Comparison of ENCODE assay signal across 7 mouse cellular contexts in the genomic region with DNA sequence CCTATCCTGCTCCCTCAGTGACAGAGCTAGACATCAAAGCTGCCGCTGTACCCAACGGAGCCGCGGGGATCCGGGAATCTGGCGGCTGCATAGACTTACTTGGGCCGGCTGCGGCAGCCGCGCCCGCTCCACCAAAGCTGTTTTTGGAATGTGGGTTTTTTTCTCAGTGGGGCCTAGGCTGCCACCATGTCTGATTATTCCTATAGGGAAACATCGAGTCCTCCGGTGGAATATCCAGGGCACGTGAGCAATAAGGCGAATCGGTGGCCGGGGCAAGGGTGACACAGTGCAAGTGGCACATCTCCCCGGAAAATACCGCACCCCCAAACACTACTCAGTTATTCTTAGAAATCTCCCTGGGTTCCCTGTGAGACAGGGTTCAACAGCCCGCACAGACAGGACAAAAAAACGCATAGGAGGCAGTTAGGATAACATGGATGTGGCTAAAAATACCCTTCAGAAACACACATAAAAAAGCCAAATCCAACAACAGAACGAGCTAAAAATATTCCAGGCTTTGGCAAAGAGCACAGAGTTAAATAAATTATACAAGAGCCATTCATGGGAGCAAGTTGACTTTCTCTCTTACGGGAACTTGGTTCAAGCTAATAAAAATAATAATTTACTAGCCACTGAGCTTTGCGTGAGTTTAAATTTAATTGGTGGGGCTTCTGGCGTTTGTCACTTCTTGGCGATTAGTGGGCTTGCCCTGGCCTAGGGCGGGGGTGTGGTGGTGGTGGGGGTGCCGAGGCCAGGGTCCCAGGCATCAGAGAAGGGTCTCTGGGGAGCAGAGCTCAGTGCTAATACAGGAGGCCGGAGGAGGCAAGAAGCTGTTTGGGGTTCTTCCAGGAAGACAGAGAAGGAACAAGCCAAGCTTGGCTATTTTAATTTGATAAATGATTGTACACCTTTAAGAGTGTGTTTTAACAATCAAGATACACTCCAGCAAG. TPM values are rescaled to one million over a fixed set of nuclear protein-coding genes. Genes with fewer than 3 reads are reported as not detected.
A peak's percentile ranks its signal among the peaks of the same experiment; 100 is the strongest.
DNase-seq lines count a peak whose midpoint lies in the region; ATAC-seq and TF ChIP-seq lines count a peak whose summit lies in the region.

No protein-coding gene starts in this region.

- H3K4me3 ChIP-seq in E14TG2a.4 (replicated peaks; ENCODE audit: low read length) (peak overlapping the region; percentile 66), ES-E14 (ENCODE audit: insufficient read depth in 1 of 2, low read depth in 1 of 2, low read length in 2 of 2, poor library complexity in 1 of 2, severe bottlenecking in 1 of 2) (peak overlapping the region; percentile 23 to 50; a peak in 3 of 4 replicates)
- H3K4me3 ChIP-seq in forebrain, embryonic 16.5 days (replicated peaks; ENCODE audit: low read length): peak overlapping the region; percentile 68
- peak overlapping the region; percentile 96 for H3K4me3 ChIP-seq in limb, embryonic 10.5 days
- H3K4me3 ChIP-seq in olfactory bulb, adult 2 months (ENCODE audit: insufficient read depth, low read depth, low read length): peak overlapping the region; percentile 26

- peaks cover 16% of the 10 kb centered on the region for H3K27me3 ChIP-seq in E14TG2a.4 (ENCODE audit: insufficient read depth, low read length)
- H3K27me3 ChIP-seq in forebrain, embryonic 16.5 days (replicated peaks; ENCODE audit: control insufficient read depth, insufficient read depth, low read length): no peaks in the 10 kb centered on the region
- no peaks in the 10 kb centered on the region for H3K27me3 ChIP-seq in limb, embryonic 10.5 days (ENCODE audit: low read depth, poor library complexity, severe bottlenecking)

- peaks cover 11% of the 10 kb centered on the region for H3K36me3 ChIP-seq in E14TG2a.4 (ENCODE audit: insufficient read depth, low read length)
- H3K36me3 ChIP-seq in ES-E14 (ENCODE audit: control insufficient read depth, insufficient read depth, low read length, poor library complexity, severe bottlenecking): no peaks in the 10 kb centered on the region; the same call in 1 of the 2 replicates
- no peaks in the 10 kb centered on the region for H3K36me3 ChIP-seq in forebrain, embryonic 16.5 days (ENCODE audit: control insufficient read depth, insufficient read depth)
- H3K36me3 ChIP-seq in limb, embryonic 10.5 days: peaks cover 37% of the 10 kb centered on the region

- no peak for DNase-seq in ES-E14 (ENCODE audit: low read depth, low spot score)
- peak; percentile 75 for DNase-seq in limb, embryonic 10.5 days (ENCODE audit: low spot score)
- no peak for DNase-seq in cerebellum, adult 18-20 months
- no peak for DNase-seq in adrenal gland, adult 8-10 months

- no peak for ATAC-seq in forebrain, embryonic 16.5 days

- TF ChIP-seq POLR2A in olfactory bulb, adult 2 months (IDR thresholded peaks at IDR 0.05; ENCODE audit: insufficient read depth, low read depth, low read length): no peak

- TF ChIP-seq CTCF in E14TG2a.4 (conservative IDR thresholded peaks at IDR 0.05; ENCODE audit: low read length): no peak
- no peak for TF ChIP-seq CTCF in olfactory bulb, adult 2 months (IDR thresholded peaks at IDR 0.05; ENCODE audit: insufficient read depth, low read depth, low read length)

- H3K9ac ChIP-seq in ES-E14 (ENCODE audit: insufficient read depth, low read depth, low read length, poor library complexity, severe bottlenecking): peak overlapping the region; percentile 10; the same call in 1 of the 2 replicates
- peak overlapping the region; percentile 39; the same call in 1 of the 2 replicates for H3K9ac ChIP-seq in forebrain, embryonic 16.5 days (replicated peaks; ENCODE audit: low read depth, low read length)

- 15% methylated on average over 29 of the region's 29 CpGs for WGBS in forebrain, embryonic 16.5 days
- 6% methylated on average over 29 of the region's 29 CpGs for WGBS in limb, embryonic 10.5 days
- WGBS in olfactory bulb, adult 2 months: 14% methylated on average over 29 of the region's 29 CpGs

- H3K4me1 ChIP-seq in E14TG2a.4 (replicated peaks; ENCODE audit: low read depth, low read length): peaks cover 82% of the 10 kb centered on the region
- H3K4me1 ChIP-seq in ES-E14 (ENCODE audit: control insufficient read depth in 2 of 2, insufficient read depth in 2 of 2, low read length in 2 of 2, poor library complexity in 1 of 2): peaks cover 4 to 19% of the 10 kb centered on the region in 2 experiments; a peak in 3 of 4 replicates
- peaks cover 58% of the 10 kb centered on the region for H3K4me1 ChIP-seq in forebrain, embryonic 16.5 days (replicated peaks; ENCODE audit: control insufficient read depth, insufficient read depth, low read length)
- H3K4me1 ChIP-seq in limb, embryonic 10.5 days: peaks cover 92% of the 10 kb centered on the region
- peaks cover 52% of the 10 kb centered on the region for H3K4me1 ChIP-seq in olfactory bulb, adult 2 months (ENCODE audit: control insufficient read depth, insufficient read depth, low read length)

- in situ Hi-C loops in ES-E14 (cut with MboI; ENCODE audit: low sequenced_read_pairs in 2 of 2, unreplicated experiment in 2 of 2): loop anchor here in 1 of 2 experiments (25.0 kb wide), 1 partner anchor 1154 kb away; the partner anchor contains the start of gene Cbx4

- no peaks in the 10 kb centered on the region for H3K9me3 ChIP-seq in E14TG2a.4 (ENCODE audit: low read length)
- H3K9me3 ChIP-seq in ES-E14 (ENCODE audit: control insufficient read depth, insufficient read depth, low read depth, low read length): no peaks in the 10 kb centered on the region
- no peaks in the 10 kb centered on the region for H3K9me3 ChIP-seq in forebrain, embryonic 16.5 days (ENCODE audit: control insufficient read depth, low read length)
- H3K9me3 ChIP-seq in limb, embryonic 10.5 days (replicated peaks): no peaks in the 10 kb centered on the region

- peak overlapping the region; percentile 97 for H3K4me2 ChIP-seq in forebrain, embryonic 16.5 days (ENCODE audit: low read length)

- no peak overlapping the region; the same call in 1 of the 2 replicates for H3K27ac ChIP-seq in ES-E14 (ENCODE audit: insufficient read depth, low read depth, low read length, poor library complexity, severe bottlenecking)
- peak overlapping the region; percentile 17; the same call in 1 of the 2 replicates for H3K27ac ChIP-seq in forebrain, embryonic 16.5 days (ENCODE audit: low read length)
- H3K27ac ChIP-seq in limb, embryonic 10.5 days: peak overlapping the region; percentile 99
- peak overlapping the region; percentile 92 for H3K27ac ChIP-seq in olfactory bulb, adult 2 months (ENCODE audit: insufficient read depth, low read depth, low read length)

TF ChIP-seq in ES-E14, 5 proteins besides CTCF, POLR2A, EP300 and RAD21:
- no peak for TF ChIP-seq CHD2 (IDR thresholded peaks at IDR 0.05; ENCODE audit: low read depth, low read length)
- no peak for TF ChIP-seq MAFK (IDR thresholded peaks at IDR 0.05; ENCODE audit: insufficient read depth, low read depth, low read length)
- no peak for TF ChIP-seq HCFC1 (IDR thresholded peaks at IDR 0.05; ENCODE audit: borderline replicate concordance, insufficient read depth, low read length)
- TF ChIP-seq ZC3H11A (IDR thresholded peaks at IDR 0.05; ENCODE audit: borderline replicate concordance, low read depth, low read length): no peak
- TF ChIP-seq ZNF384 (IDR thresholded peaks at IDR 0.05; ENCODE audit: low read depth, low read length): no peak

RNA-seq across cellular contexts. Expression of gene Bahcc1, which starts 8.5 kb away (rescaled TPM):
- 11.7 and 16.3 TPM in 2 replicates for total RNA-seq in ES-E14 (2012; rRNA removed)
- polyA plus RNA-seq in forebrain, embryonic 16.5 days (2015; fragmentation: Nextera tagmentation; extraction: Ambion mirVana): 14.5 and 14.8 TPM in 2 replicates
- 19.9 and 20.3 TPM in 2 replicates for polyA plus RNA-seq in limb, embryonic 10.5 days (2016; fragmentation: Nextera tagmentation; extraction: Ambion mirVana)
- not detected in 2 replicates for polyA plus RNA-seq in olfactory bulb, adult 2 months (2012; ENCODE audit: insufficient read depth, insufficient read length, low replicate concordance, missing spikeins)
- 10 to 100 TPM; 16.6 to 24.5 (median 19.5) TPM for total RNA-seq in adrenal gland, adult 8-10 months (2022)

Comparison
In these comparisons a context has a peak if more than half of its experiments do, and no peak if none do; other contexts are left out.
1. H3K4me3 ChIP-seq: peak in every context shown above with its lines; median percentile 96 in limb, embryonic 10.5 days; 68 in forebrain, embryonic 16.5 days; 66 in E14TG2a.4; 36 in ES-E14; 26 in olfactory bulb, adult 2 months.
2. RNA of gene Bahcc1, which starts 8.5 kb away (polyA plus RNA-seq): 19.9 to 20.3 TPM in limb, embryonic 10.5 days and 14.5 to 14.8 TPM in forebrain, embryonic 16.5 days; not detected in olfactory bulb, adult 2 months; every median in the first group is over 10 times any median in the second.